Mouse (Mus musculus) cerebellum, adult 2 months (tissue): ENCODE results near the gene Wdr46.

Source experiments
- CTCF ChIP-seq: fragments of 200-500 bp; IDR thresholded peaks from 2 replicates; pipeline ENCODE4 v1.5.1; 2011; ENCODE audit warnings: low read depth, mild to moderate bottlenecking, control low read depth, low read length, moderate library complexity, borderline replicate concordance; ENCODE audit not compliant: insufficient read depth
- POLR2A ChIP-seq: fragments of 200-500 bp; IDR thresholded peaks from 2 replicates; pipeline ENCODE4 v1.6.1; 2011; ENCODE audit warnings: low read length, control low read depth, borderline replicate concordance; ENCODE audit not compliant: insufficient read depth

GRCm38 (mm10) chr17:33909077-33909868, 31.2 kb upstream of the Wdr46 start, which contains the start of gene Daxx:
- TF ChIP-seq CTCF: no peak
- peak; percentile 83; the same call in 1 of the 2 replicates for TF ChIP-seq POLR2A
